Mouse (Mus musculus): ENCODE measurements at regions not wholly inside any gene's neighbourhood (a gene's known extent, or its start where the extent isn't known, plus 50 kb on each side); places are given as distances from the start of the nearest gene placed in this dataset.

GRCm38 (mm10) chr11:34153749-34154525 lies 54.0 kb downstream of the Foxi1 start:
- no peak for DNase-seq (ENCODE audit: low read depth, low spot score)

DNA sequence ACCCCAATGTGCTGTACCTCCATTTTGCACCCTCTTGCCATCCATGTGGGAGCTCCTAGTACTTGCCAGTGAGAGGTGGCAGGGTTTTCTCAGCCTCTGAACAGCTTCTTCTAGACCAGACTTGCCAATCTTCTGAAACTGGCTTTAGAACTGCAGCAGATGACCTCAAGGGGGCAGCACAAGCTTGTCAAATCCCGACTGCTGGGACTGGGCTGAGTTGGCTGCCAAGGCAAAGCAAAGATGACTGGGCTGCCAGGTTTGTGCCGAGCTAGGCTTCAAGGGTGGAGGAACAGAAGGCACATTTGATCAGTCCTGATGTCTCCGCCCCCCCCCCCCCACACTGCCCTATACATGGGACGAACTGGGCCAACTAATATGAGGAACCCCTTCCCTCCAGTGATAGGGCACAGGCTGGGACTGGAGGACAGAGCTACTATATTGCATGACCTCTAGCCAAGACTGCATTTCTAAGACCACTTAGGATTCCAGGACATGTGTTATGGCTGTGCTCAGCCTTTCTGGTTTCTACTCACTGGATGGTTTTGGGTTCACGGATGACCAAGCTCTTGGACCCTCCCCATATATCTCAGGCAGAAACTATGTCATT lies 51.1 kb upstream of the 4930469K13Rik start:
- peak; percentile 76 for DNase-seq (ENCODE audit: low read depth, low spot score)
